Mouse (Mus musculus): Measurements from ENCODE around the gene Stat2. TPM values are rescaled to one million over a fixed set of nuclear protein-coding genes. Genes with fewer than 3 reads are reported as not detected.

Stat2 gene
- polyA plus RNA-seq, 1 experiment: 29.7 TPM

DNA sequence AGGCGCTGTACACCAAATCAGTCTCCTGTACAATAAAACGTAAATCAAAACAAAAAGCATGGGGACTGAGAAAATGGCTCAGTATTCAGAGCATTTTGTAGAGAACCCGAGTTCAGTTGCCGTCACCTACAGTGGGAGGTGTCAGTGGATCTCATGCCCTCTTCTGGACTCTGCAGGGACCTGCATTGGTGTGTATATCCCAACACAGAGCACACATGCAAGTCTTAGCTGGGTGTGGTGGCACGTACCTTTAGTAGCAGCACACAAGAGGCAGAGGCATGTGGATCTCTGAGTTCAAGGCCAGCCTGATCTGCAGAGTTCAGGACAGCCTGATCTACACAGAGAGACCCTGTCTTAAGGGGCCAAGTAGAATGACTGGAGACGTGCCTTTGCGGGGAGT is 39.3 kb downstream of the Stat2 start:
- no peaks in the 10 kb centered on the region for H3K9me3 ChIP-seq (replicated peaks; ENCODE audit: control insufficient read depth, insufficient read depth, low read length, poor library complexity, severe bottlenecking)
- no peak overlapping the region for H3K4me3 ChIP-seq (ENCODE audit: low read depth, low read length)
- H3K4me1 ChIP-seq (ENCODE audit: control insufficient read depth, insufficient read depth, low read length): no peaks in the 10 kb centered on the region
- H3K36me3 ChIP-seq (ENCODE audit: control insufficient read depth, insufficient read depth, low read length, poor library complexity, severe bottlenecking): peaks cover 19% of the 10 kb centered on the region; the same call in 1 of the 2 replicates
- no peak overlapping the region for H3K9ac ChIP-seq (ENCODE audit: low read depth, poor library complexity, severe bottlenecking)
- no peaks in the 10 kb centered on the region for H3K27me3 ChIP-seq (ENCODE audit: control insufficient read depth, insufficient read depth, low read length, poor library complexity, severe bottlenecking)
- no peak overlapping the region for H3K27ac ChIP-seq (ENCODE audit: insufficient read depth, low read length)
- TF ChIP-seq CTCF (IDR thresholded peaks at IDR 0.05; ENCODE audit: low read depth, low read length) (no peak), POLR2A (IDR thresholded peaks at IDR 0.05; ENCODE audit: insufficient read depth, low read length) (no peak), EP300 (IDR thresholded peaks at IDR 0.05; ENCODE audit: insufficient read depth, low read depth, low read length) (no peak)

DNA sequence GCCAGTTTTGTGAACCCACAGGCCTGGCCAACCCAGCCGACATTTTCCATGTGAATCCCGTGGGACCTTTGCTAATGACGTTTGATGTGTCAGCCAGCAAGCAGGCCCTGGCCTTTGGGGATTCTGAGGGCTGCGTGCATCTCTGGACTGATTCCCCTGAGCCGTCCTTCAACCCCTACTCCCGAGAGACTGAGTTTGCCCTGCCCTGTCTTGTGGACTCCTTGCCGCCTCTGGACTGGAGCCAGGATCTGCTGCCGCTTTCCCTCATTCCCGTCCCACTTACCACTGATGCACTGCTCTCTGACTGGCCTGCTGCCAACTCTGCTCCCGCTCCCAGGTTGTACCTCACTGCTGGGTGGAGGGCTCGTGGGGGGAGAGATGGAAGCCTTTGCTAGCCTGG is 39.8 kb downstream of the Stat2 start:
- H3K27ac ChIP-seq (ENCODE audit: insufficient read depth, low read length): no peak overlapping the region
- TF ChIP-seq POLR2A (IDR thresholded peaks at IDR 0.05; ENCODE audit: insufficient read depth, low read length) (no peak), CTCF (IDR thresholded peaks at IDR 0.05; ENCODE audit: low read depth, low read length) (no peak), EP300 (IDR thresholded peaks at IDR 0.05; ENCODE audit: insufficient read depth, low read depth, low read length) (no peak)
- H3K4me3 ChIP-seq (ENCODE audit: low read depth, low read length): no peak overlapping the region
- H3K36me3 ChIP-seq (ENCODE audit: control insufficient read depth, insufficient read depth, low read length, poor library complexity, severe bottlenecking): peaks cover 23% of the 10 kb centered on the region; the same call in 1 of the 2 replicates
- no peaks in the 10 kb centered on the region for H3K27me3 ChIP-seq (ENCODE audit: control insufficient read depth, insufficient read depth, low read length, poor library complexity, severe bottlenecking)
- no peaks in the 10 kb centered on the region for H3K9me3 ChIP-seq (replicated peaks; ENCODE audit: control insufficient read depth, insufficient read depth, low read length, poor library complexity, severe bottlenecking)
- H3K4me1 ChIP-seq (ENCODE audit: control insufficient read depth, insufficient read depth, low read length): no peaks in the 10 kb centered on the region
- no peak overlapping the region for H3K9ac ChIP-seq (ENCODE audit: low read depth, poor library complexity, severe bottlenecking)

DNA sequence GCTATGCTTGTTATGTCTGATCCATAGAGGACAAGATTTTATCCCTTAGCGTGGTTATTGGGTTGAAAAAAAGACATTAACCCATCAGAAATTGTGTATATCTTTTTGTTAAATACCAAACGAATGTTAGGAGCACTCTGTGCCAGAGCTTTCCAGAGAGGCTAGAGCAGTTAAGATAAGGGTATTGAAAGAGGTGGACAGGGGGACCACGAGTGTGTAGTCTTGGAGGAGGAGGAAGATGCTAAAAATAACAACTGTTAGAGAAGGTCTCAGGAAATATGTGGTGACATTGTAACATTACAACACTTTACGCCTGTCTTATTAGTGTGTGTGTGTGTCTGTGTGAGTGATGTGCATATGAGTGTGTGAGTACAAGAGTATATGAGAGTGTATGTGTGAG is 40.5 kb downstream of the Stat2 start:
- no peaks in the 10 kb centered on the region for H3K4me1 ChIP-seq (ENCODE audit: control insufficient read depth, insufficient read depth, low read length)
- TF ChIP-seq POLR2A (IDR thresholded peaks at IDR 0.05; ENCODE audit: insufficient read depth, low read length) (no peak), CTCF (IDR thresholded peaks at IDR 0.05; ENCODE audit: low read depth, low read length) (no peak), EP300 (IDR thresholded peaks at IDR 0.05; ENCODE audit: insufficient read depth, low read depth, low read length) (no peak)
- no peaks in the 10 kb centered on the region for H3K27me3 ChIP-seq (ENCODE audit: control insufficient read depth, insufficient read depth, low read length, poor library complexity, severe bottlenecking)
- no peak overlapping the region for H3K4me3 ChIP-seq (ENCODE audit: low read depth, low read length)
- no peak overlapping the region for H3K27ac ChIP-seq (ENCODE audit: insufficient read depth, low read length)
- peaks cover 24% of the 10 kb centered on the region for H3K36me3 ChIP-seq (ENCODE audit: control insufficient read depth, insufficient read depth, low read length, poor library complexity, severe bottlenecking)
- no peak overlapping the region for H3K9ac ChIP-seq (ENCODE audit: low read depth, poor library complexity, severe bottlenecking)
- H3K9me3 ChIP-seq (replicated peaks; ENCODE audit: control insufficient read depth, insufficient read depth, low read length, poor library complexity, severe bottlenecking): no peaks in the 10 kb centered on the region

DNA sequence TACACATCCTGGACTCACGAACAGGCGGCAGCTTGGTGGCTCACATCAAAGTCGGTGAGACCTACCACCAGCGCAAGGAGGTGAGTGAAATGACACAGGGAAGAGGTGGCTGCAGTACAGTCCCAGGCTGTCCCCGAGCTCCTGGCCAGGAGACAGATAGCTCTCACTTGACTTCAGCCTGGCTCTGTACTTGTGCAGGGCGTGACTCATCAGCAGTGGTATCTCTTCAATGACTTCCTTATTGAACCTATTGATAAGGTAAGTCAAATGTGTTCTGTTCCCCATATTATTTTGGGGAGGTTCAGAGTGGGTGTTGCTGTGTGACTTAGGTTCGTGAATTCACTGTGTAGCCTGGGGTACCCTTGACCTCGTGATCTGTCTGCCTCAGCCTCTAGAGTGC is 45.2 kb downstream of the Stat2 start:
- Histone ChIP-seq H3K9me3 (replicated peaks; ENCODE audit: control insufficient read depth, insufficient read depth, low read length, poor library complexity, severe bottlenecking) (no peaks in the 10 kb centered on the region), H3K27me3 (ENCODE audit: control insufficient read depth, insufficient read depth, low read length, poor library complexity, severe bottlenecking) (no peaks in the 10 kb centered on the region), H3K4me1 (ENCODE audit: control insufficient read depth, insufficient read depth, low read length) (no peaks in the 10 kb centered on the region), H3K4me3 (ENCODE audit: low read depth, low read length) (no peak overlapping the region), H3K36me3 (ENCODE audit: control insufficient read depth, insufficient read depth, low read length, poor library complexity, severe bottlenecking) (peaks cover 39% of the 10 kb centered on the region), H3K27ac (ENCODE audit: insufficient read depth, low read length) (no peak overlapping the region), H3K9ac (ENCODE audit: low read depth, poor library complexity, severe bottlenecking) (no peak overlapping the region)
- TF ChIP-seq EP300 (IDR thresholded peaks at IDR 0.05; ENCODE audit: insufficient read depth, low read depth, low read length) (no peak), CTCF (IDR thresholded peaks at IDR 0.05; ENCODE audit: low read depth, low read length) (no peak), POLR2A (IDR thresholded peaks at IDR 0.05; ENCODE audit: insufficient read depth, low read length) (no peak)

DNA sequence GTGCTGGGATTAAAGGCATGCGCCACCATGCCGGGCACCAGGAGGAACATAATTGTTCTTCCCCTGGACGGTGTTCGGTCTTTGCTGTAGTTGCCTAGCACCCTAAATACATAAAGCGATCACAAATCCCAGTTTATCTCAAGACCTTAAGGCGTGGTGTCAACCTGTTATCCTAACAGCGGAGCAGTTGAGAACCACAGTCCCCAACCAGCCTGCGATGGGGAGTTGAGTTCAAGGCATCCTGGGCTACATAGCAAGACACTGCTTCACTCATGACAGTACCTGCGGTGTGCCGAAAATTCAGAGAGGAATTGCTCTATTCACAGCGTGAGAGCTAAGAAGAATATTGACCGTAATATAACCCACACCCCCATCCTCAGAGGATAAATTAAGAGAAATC is 51.3 kb downstream of the Stat2 start:
- TF ChIP-seq CTCF (IDR thresholded peaks at IDR 0.05; ENCODE audit: low read depth, low read length) (no peak), EP300 (IDR thresholded peaks at IDR 0.05; ENCODE audit: insufficient read depth, low read depth, low read length) (no peak), POLR2A (IDR thresholded peaks at IDR 0.05; ENCODE audit: insufficient read depth, low read length) (no peak)
- Histone ChIP-seq H3K27ac (ENCODE audit: insufficient read depth, low read length) (peak overlapping the region; percentile 74), H3K27me3 (ENCODE audit: control insufficient read depth, insufficient read depth, low read length, poor library complexity, severe bottlenecking) (no peaks in the 10 kb centered on the region), H3K4me3 (ENCODE audit: low read depth, low read length) (peak overlapping the region; percentile 84), H3K9ac (ENCODE audit: low read depth, poor library complexity, severe bottlenecking) (peak overlapping the region; percentile 83), H3K9me3 (replicated peaks; ENCODE audit: control insufficient read depth, insufficient read depth, low read length, poor library complexity, severe bottlenecking) (no peaks in the 10 kb centered on the region), H3K4me1 (ENCODE audit: control insufficient read depth, insufficient read depth, low read length) (no peaks in the 10 kb centered on the region), H3K36me3 (ENCODE audit: control insufficient read depth, insufficient read depth, low read length, poor library complexity, severe bottlenecking) (peaks cover 19% of the 10 kb centered on the region)

DNA sequence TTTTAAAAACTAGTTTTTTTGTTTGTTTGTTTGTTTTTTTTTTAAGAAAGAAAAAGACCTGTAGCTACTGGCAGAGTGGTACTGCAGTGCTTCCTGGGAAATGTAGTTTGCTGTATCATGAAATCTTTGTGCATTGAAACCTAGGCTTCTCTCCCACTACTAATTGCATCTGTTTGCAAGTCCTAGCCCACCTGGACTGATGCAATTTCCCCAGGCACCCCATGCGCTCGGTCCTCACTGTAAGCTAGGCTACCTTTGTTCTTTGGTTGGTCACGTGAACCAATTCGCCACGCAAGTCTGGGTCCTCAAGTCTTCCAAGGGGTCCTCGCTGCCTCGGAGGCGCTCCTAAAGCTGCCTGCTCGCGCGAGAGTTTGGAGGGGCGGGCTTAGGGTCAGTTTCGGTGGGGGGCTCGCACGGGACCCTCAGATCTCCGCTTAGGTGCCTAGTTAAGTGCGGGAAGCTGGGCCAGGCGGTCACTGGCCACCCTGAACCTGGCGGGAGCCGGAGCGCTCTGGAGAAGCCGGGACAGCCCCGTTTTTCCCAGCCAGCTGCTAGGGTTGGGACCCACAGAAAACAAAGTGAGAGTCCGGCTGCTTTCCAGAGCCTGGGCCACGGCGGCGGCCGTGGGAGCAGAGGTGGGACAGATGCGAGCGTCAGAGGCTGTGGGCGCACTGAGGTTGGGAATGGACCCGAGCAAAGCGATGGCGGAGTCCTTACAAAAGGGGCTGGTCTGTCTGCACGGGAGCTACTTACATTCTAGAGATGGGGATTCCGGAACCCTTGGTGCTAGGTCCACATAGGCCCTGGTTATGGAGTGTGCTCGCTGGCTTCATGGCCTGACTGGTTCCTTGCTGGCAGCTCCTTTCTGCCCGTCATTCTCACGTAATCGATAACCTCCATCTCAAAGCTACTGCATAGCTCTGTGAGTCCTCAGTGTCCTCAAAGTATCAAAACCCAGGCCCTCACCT is 52.1 kb downstream of the Stat2 start, which contains the start of gene Cnpy2:
Gene Cnpy2 (plus strand): TSS at position 319 of the 968 bp plus-strand sequence.
- Histone ChIP-seq H3K4me3 (ENCODE audit: low read depth, low read length) (peak within 1 kb of the TSS; percentile 84), H3K27me3 (ENCODE audit: control insufficient read depth, insufficient read depth, low read length, poor library complexity, severe bottlenecking) (no peaks in the 10 kb centered on the region), H3K4me1 (ENCODE audit: control insufficient read depth, insufficient read depth, low read length) (no peaks in the 10 kb centered on the region), H3K36me3 (ENCODE audit: control insufficient read depth, insufficient read depth, low read length, poor library complexity, severe bottlenecking) (peaks cover 20% of the 10 kb centered on the region), H3K27ac (ENCODE audit: insufficient read depth, low read length) (peak within 1 kb of the TSS; percentile 74), H3K9ac (ENCODE audit: low read depth, poor library complexity, severe bottlenecking) (peak within 1 kb of the TSS; percentile 83), H3K9me3 (replicated peaks; ENCODE audit: control insufficient read depth, insufficient read depth, low read length, poor library complexity, severe bottlenecking) (no peaks in the 10 kb centered on the region)
- TF ChIP-seq EP300 (IDR thresholded peaks at IDR 0.05; ENCODE audit: insufficient read depth, low read depth, low read length): no peak
- peak; percentile 48 for TF ChIP-seq POLR2A (IDR thresholded peaks at IDR 0.05; ENCODE audit: insufficient read depth, low read length)
